Mouse (Mus musculus): ENCODE results near the gene Cbx1.

DNA sequence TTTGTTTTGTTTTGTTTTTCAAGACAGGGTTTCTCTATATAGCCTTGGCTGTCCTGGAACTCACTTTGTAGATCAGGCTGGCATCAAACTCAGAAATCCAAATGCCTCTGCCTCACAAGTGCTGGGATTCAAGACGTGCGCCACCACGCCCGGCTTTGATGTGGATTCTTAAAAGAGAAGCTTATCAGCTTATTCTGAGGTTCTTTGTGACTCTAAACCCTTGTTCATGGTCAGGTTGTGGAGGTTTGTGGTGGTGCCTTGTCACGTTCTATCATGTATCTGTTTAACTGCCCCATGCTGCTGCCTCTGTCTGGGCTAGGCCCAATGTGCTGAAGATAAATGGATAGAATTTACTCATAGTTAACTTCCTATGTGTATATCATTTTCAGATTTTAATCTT lies 16.7 kb downstream of the Cbx1 start:
- no peak for TF ChIP-seq CTCF (IDR thresholded peaks at IDR 0.05; ENCODE audit: low read depth)
- TF ChIP-seq EP300 (optimal IDR thresholded peaks at IDR 0.05), result no peak

All from stomach, postnatal 0 days (tissue).